Mouse (Mus musculus): ENCODE measurements around the gene Rfng. TPM values are rescaled to one million over a fixed set of nuclear protein-coding genes. Genes with fewer than 3 reads are reported as not detected.

The Rfng gene
- polyA plus RNA-seq, 1 experiment, result 19.7 TPM

- H3K27me3 ChIP-seq (ENCODE audit: control insufficient read depth, insufficient read depth, insufficient read length), result peaks cover 4% of the 10 kb centered on the region
- H3K4me3 ChIP-seq, result no peak overlapping the region
- H3ac ChIP-seq (ENCODE audit: control insufficient read depth, insufficient read length), result no peak overlapping the region
- no peaks in the 10 kb centered on the region for H3K36me3 ChIP-seq (ENCODE audit: control insufficient read depth, insufficient read depth)
- H3K79me2 ChIP-seq (ENCODE audit: control insufficient read depth, insufficient read depth), result no peaks in the 10 kb centered on the region
- TF ChIP-seq POLR2A (IDR thresholded peaks at IDR 0.05; ENCODE audit: insufficient read length, low read depth) (no peak), USF1 (IDR thresholded peaks at IDR 0.05; ENCODE audit: low read depth) (no peak), MYOD1 (IDR thresholded peaks at IDR 0.05; ENCODE audit: control insufficient read depth in 1 of 3, insufficient read length in 2 of 3, low read depth in 2 of 3) (no peak), SRF (IDR thresholded peaks at IDR 0.05; ENCODE audit: control insufficient read depth, insufficient read length, low read depth) (no peak), MYOG (IDR thresholded peaks at IDR 0.05; ENCODE audit: control insufficient read depth in 1 of 3, insufficient read depth in 1 of 3, insufficient read length in 2 of 3, low read depth in 2 of 3) (no peak), MAX (IDR thresholded peaks at IDR 0.05; ENCODE audit: low read depth) (no peak), CEBPB (IDR thresholded peaks at IDR 0.05; ENCODE audit: insufficient read depth, poor library complexity, severe bottlenecking) (no peak), E2F4 (IDR thresholded peaks at IDR 0.05; ENCODE audit: insufficient read depth) (no peak), REST (IDR thresholded peaks at IDR 0.05; ENCODE audit: insufficient read depth, insufficient read length) (no peak), POLR2AphosphoS2 (IDR thresholded peaks at IDR 0.05; ENCODE audit: insufficient read length, low read depth) (no peak), TCF3 (IDR thresholded peaks at IDR 0.05; ENCODE audit: insufficient read length, low read depth) (no peak), TCF12 (IDR thresholded peaks at IDR 0.05; ENCODE audit: insufficient read depth, poor library complexity, severe bottlenecking) (no peak)
- no peak overlapping the region for H3K4me2 ChIP-seq (ENCODE audit: low read depth)
Observed at GRCm38 (mm10) chr11:120749430-120749829, 34.6 kb downstream of the Rfng start.

DNA sequence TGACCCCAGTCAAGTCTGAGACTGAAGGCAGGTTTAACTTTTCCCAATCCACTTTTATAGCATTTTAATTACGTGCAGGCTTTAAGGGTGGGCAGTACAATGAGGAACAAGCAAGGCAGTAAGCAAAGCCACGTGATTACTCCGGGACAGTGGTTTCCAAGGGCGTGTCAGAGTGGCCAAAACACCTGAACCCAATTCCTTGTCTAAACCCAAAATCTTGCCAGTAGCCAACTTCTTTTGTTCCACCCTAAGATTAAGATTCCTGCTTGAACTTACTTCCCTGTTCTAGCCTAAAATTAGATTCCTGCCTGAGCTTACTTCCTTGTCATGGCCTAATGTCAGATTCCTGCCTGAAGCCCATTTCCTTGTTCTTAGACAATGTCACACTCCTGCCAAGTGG lies 36.0 kb downstream of the Rfng start:
- Histone ChIP-seq H3K79me2 (ENCODE audit: control insufficient read depth, insufficient read depth) (no peaks in the 10 kb centered on the region), H3K36me3 (ENCODE audit: control insufficient read depth, insufficient read depth) (no peaks in the 10 kb centered on the region), H3K27me3 (ENCODE audit: control insufficient read depth, insufficient read depth, insufficient read length) (peaks cover 13% of the 10 kb centered on the region), H3K4me2 (ENCODE audit: low read depth) (no peak overlapping the region), H3K4me3 (no peak overlapping the region), H3ac (ENCODE audit: control insufficient read depth, insufficient read length) (no peak overlapping the region)
- no peak for TF ChIP-seq MAX (IDR thresholded peaks at IDR 0.05; ENCODE audit: low read depth)
- no peak for TF ChIP-seq CEBPB (IDR thresholded peaks at IDR 0.05; ENCODE audit: insufficient read depth, poor library complexity, severe bottlenecking)
- no peak for TF ChIP-seq TCF3 (IDR thresholded peaks at IDR 0.05; ENCODE audit: insufficient read length, low read depth)
- TF ChIP-seq SRF (IDR thresholded peaks at IDR 0.05; ENCODE audit: control insufficient read depth, insufficient read length, low read depth), result no peak
- TF ChIP-seq E2F4 (IDR thresholded peaks at IDR 0.05; ENCODE audit: insufficient read depth), result no peak
- TF ChIP-seq REST (IDR thresholded peaks at IDR 0.05; ENCODE audit: insufficient read depth, insufficient read length), result no peak

DNA sequence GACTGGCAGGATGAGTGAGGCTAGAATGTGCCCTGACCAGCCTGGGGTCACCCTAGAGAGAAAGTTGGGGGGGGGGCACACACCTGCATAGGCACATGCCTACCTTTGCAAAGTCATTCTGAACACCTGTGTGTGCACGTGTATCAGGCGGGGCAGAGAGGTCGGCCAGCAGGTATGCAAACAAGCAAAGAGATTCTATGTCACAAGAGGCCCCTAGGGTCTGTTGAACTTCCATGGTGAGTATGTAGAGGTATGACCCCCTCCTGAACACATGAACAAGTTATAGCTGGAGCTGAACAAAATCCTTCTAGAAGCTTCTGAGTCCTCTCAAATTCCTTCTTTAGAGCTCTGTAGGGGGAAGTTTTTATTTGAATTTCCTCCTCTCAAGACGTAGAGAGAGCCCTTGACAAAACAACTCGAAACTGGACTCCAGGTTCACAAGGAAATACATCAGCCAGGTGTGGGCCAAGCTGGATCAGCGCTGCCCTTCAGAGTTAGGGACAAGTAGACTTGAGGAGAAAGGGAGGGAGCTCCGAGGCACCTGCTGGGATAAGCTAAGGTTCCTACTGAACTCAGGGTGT lies 39.8 kb downstream of the Rfng start:
- Histone ChIP-seq H3K79me2 (ENCODE audit: control insufficient read depth, insufficient read depth) (no peaks in the 10 kb centered on the region), H3K36me3 (ENCODE audit: control insufficient read depth, insufficient read depth) (no peaks in the 10 kb centered on the region), H3K4me3 (no peak overlapping the region), H3ac (ENCODE audit: control insufficient read depth, insufficient read length) (no peak overlapping the region), H3K27me3 (ENCODE audit: control insufficient read depth, insufficient read depth, insufficient read length) (peaks cover 27% of the 10 kb centered on the region), H3K4me2 (ENCODE audit: low read depth) (no peak overlapping the region)
- TF ChIP-seq MYOG (IDR thresholded peaks at IDR 0.05; ENCODE audit: control insufficient read depth in 1 of 3, insufficient read depth in 1 of 3, insufficient read length in 2 of 3, low read depth in 2 of 3), result no peak
- no peak for TF ChIP-seq MYOD1 (IDR thresholded peaks at IDR 0.05; ENCODE audit: control insufficient read depth in 1 of 3, insufficient read length in 2 of 3, low read depth in 2 of 3)
- no peak for TF ChIP-seq TCF3 (IDR thresholded peaks at IDR 0.05; ENCODE audit: insufficient read length, low read depth)
- no peak for TF ChIP-seq USF1 (IDR thresholded peaks at IDR 0.05; ENCODE audit: low read depth)
- no peak for TF ChIP-seq SRF (IDR thresholded peaks at IDR 0.05; ENCODE audit: control insufficient read depth, insufficient read length, low read depth)
- TF ChIP-seq POLR2AphosphoS2 (IDR thresholded peaks at IDR 0.05; ENCODE audit: insufficient read length, low read depth), result no peak
- TF ChIP-seq TCF12 (IDR thresholded peaks at IDR 0.05; ENCODE audit: insufficient read depth, poor library complexity, severe bottlenecking), result no peak
- TF ChIP-seq MAX (IDR thresholded peaks at IDR 0.05; ENCODE audit: low read depth), result no peak
- no peak for TF ChIP-seq REST (IDR thresholded peaks at IDR 0.05; ENCODE audit: insufficient read depth, insufficient read length)
- no peak for TF ChIP-seq E2F4 (IDR thresholded peaks at IDR 0.05; ENCODE audit: insufficient read depth)
- TF ChIP-seq CEBPB (IDR thresholded peaks at IDR 0.05; ENCODE audit: insufficient read depth, poor library complexity, severe bottlenecking), result no peak
- no peak for TF ChIP-seq POLR2A (IDR thresholded peaks at IDR 0.05; ENCODE audit: insufficient read length, low read depth)

DNA sequence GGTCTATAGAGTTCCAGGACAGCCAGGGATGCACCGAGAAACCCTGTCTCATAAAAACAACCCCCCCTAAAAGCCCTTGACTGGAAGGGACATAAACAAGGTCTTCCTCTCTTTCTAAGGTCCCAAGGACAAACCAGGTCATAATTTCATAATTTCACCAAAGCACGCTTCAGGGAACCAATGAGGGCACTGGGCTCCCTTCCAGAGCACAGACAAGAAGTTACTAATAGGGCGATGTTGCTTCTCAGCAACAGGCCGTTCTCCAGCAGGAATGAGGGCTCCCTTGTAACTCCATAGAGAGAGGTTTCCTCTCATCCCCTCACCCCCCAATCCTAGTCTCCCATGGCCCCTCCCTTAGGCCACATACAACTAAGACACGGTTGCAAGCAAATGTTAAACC lies 43.0 kb downstream of the Rfng start:
- Histone ChIP-seq H3K36me3 (ENCODE audit: control insufficient read depth, insufficient read depth) (no peaks in the 10 kb centered on the region), H3K79me2 (ENCODE audit: control insufficient read depth, insufficient read depth) (no peaks in the 10 kb centered on the region), H3K4me2 (ENCODE audit: low read depth) (no peak overlapping the region), H3K4me3 (no peak overlapping the region), H3ac (ENCODE audit: control insufficient read depth, insufficient read length) (no peak overlapping the region), H3K27me3 (ENCODE audit: control insufficient read depth, insufficient read depth, insufficient read length) (peaks cover 27% of the 10 kb centered on the region)
- TF ChIP-seq SRF (IDR thresholded peaks at IDR 0.05; ENCODE audit: control insufficient read depth, insufficient read length, low read depth), result no peak
- no peak for TF ChIP-seq CEBPB (IDR thresholded peaks at IDR 0.05; ENCODE audit: insufficient read depth, poor library complexity, severe bottlenecking)
- no peak for TF ChIP-seq POLR2AphosphoS2 (IDR thresholded peaks at IDR 0.05; ENCODE audit: insufficient read length, low read depth)
- TF ChIP-seq MAX (IDR thresholded peaks at IDR 0.05; ENCODE audit: low read depth), result no peak
- TF ChIP-seq USF1 (IDR thresholded peaks at IDR 0.05; ENCODE audit: low read depth), result no peak

GRCm38 (mm10) chr11:120736424-120736823 lies 47.6 kb downstream of the Rfng start:
- peaks cover 14% of the 10 kb centered on the region for H3K27me3 ChIP-seq (ENCODE audit: control insufficient read depth, insufficient read depth, insufficient read length)
- H3K36me3 ChIP-seq (ENCODE audit: control insufficient read depth, insufficient read depth), result no peaks in the 10 kb centered on the region
- no peak for TF ChIP-seq MAX (IDR thresholded peaks at IDR 0.05; ENCODE audit: low read depth)
- TF ChIP-seq MYOD1 (IDR thresholded peaks at IDR 0.05; ENCODE audit: control insufficient read depth in 1 of 3, insufficient read length in 2 of 3, low read depth in 2 of 3), result no peak
- TF ChIP-seq TCF12 (IDR thresholded peaks at IDR 0.05; ENCODE audit: insufficient read depth, poor library complexity, severe bottlenecking), result no peak
- TF ChIP-seq POLR2A (IDR thresholded peaks at IDR 0.05; ENCODE audit: insufficient read length, low read depth), result no peak
- TF ChIP-seq POLR2AphosphoS2 (IDR thresholded peaks at IDR 0.05; ENCODE audit: insufficient read length, low read depth), result no peak
- TF ChIP-seq E2F4 (IDR thresholded peaks at IDR 0.05; ENCODE audit: insufficient read depth), result no peak
- no peak for TF ChIP-seq MYOG (IDR thresholded peaks at IDR 0.05; ENCODE audit: control insufficient read depth in 1 of 3, insufficient read depth in 1 of 3, insufficient read length in 2 of 3, low read depth in 2 of 3)
- no peak for TF ChIP-seq REST (IDR thresholded peaks at IDR 0.05; ENCODE audit: insufficient read depth, insufficient read length)
- TF ChIP-seq SRF (IDR thresholded peaks at IDR 0.05; ENCODE audit: control insufficient read depth, insufficient read length, low read depth), result no peak
- TF ChIP-seq CEBPB (IDR thresholded peaks at IDR 0.05; ENCODE audit: insufficient read depth, poor library complexity, severe bottlenecking), result no peak
- TF ChIP-seq TCF3 (IDR thresholded peaks at IDR 0.05; ENCODE audit: insufficient read length, low read depth), result no peak
- TF ChIP-seq USF1 (IDR thresholded peaks at IDR 0.05; ENCODE audit: low read depth), result no peak
- no peak overlapping the region for H3K4me3 ChIP-seq
- H3K4me2 ChIP-seq (ENCODE audit: low read depth), result no peak overlapping the region
- no peaks in the 10 kb centered on the region for H3K79me2 ChIP-seq (ENCODE audit: control insufficient read depth, insufficient read depth)
- H3ac ChIP-seq (ENCODE audit: control insufficient read depth, insufficient read length), result no peak overlapping the region

Data from myocyte (in vitro differentiated cells).